Mouse (Mus musculus): Measurements from ENCODE around the gene Sgms2. TPM values are rescaled to one million over a fixed set of nuclear protein-coding genes. Genes with fewer than 3 reads are reported as not detected.

Sgms2 gene
- polyA plus RNA-seq, 1 experiment from 2014 or later = 1.9 TPM

DNA sequence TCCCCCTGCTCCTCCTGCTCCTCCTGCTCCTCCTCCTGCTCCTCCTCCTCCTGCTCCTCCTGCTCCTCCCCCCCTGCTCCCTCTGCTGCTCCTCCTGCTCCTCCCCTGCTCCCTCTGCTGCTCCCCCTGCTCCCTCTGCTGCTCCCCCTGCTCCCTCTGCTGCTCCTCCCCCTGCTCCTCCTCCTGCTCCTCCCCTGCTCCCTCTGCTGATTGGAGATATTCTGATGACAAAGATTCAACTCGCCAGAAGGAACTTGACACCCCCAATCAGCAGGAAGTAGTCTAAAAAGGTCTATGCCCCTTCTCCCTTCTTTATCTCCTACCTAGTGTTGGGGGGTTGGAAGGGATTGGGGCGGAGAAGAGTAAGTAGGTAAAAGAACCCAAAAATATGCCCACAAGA lies 173.0 kb downstream of the Sgms2 start:
- H3K4me1 ChIP-seq = peaks cover 7% of the 10 kb centered on the region; the same call in 1 of the 2 replicates
- 55% methylated on average over 2 of the region's 2 CpGs for WGBS

DNA sequence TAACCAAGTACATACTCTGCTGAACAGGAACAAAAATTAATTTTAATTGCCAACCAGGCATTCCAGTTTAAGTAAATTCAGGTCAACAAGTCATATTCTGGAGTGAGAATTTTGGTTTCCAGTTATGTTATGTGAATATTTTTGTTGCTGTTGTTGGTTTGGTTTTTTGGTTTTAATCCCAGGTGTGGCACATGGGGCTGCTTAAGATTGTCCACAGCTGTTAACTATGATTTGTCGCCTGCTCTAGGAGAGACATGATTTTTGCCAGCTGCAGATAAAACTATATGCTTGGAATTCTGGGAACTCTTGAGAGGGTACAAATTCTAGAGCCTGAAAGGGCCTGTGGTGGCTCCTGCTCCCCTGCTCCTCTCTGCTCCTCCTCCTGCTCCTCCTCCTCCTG lies 174.1 kb downstream of the Sgms2 start:
- no peaks in the 10 kb centered on the region for H3K9me3 ChIP-seq (replicated peaks)
- H3K4me2 ChIP-seq (replicated peaks) = no peak overlapping the region
- H3K27ac ChIP-seq = no peak overlapping the region
- WGBS = 88% methylated on average over 1 of the region's 1 CpGs
- no peak overlapping the region for H3K9ac ChIP-seq
- no peak for ATAC-seq (ENCODE audit: low FRiP score)
- H3K4me1 ChIP-seq = peaks cover 7% of the 10 kb centered on the region; the same call in 1 of the 2 replicates
- H3K4me3 ChIP-seq = no peak overlapping the region
- no peaks in the 10 kb centered on the region for H3K27me3 ChIP-seq
- no peaks in the 10 kb centered on the region for H3K36me3 ChIP-seq

More for the DNA sequence above, 173.0 kb downstream of the Sgms2 start:
- Histone ChIP-seq H3K27ac (no peak overlapping the region), H3K9ac (no peak overlapping the region), H3K9me3 (replicated peaks) (no peaks in the 10 kb centered on the region), H3K36me3 (no peaks in the 10 kb centered on the region), H3K27me3 (no peaks in the 10 kb centered on the region), H3K4me2 (replicated peaks) (no peak overlapping the region), H3K4me3 (no peak overlapping the region)
- no peak for ATAC-seq (ENCODE audit: low FRiP score)

DNA sequence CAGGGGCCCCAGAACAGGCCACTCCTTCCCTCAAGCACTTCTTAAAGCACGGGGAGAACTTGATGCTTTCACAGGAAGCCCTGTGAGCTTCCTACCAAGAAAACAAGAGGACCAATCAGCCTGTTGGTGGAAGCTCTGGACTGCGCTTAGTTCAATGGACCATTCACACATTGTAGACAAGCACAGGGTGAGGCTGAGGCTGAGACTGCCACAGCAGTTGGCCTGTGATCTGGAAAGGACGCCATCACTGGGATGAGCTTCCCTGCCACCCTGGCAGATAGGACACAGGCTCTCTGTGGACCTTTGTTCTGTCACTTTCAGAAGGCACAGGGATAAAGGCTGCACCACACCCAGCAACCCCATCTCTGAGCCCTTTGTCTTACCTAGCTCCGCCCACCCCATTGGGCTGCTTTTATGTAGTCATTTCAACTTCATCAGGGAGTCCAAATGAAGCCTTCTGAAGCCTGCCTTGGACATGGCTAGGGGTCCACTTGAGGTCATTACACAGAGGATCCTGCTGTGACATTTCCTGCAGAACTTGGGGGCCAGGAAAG lies 175.2 kb downstream of the Sgms2 start:
- no peak for ATAC-seq (ENCODE audit: low FRiP score)
- H3K4me2 ChIP-seq (replicated peaks) = no peak overlapping the region
- WGBS = 44% methylated on average over 4 of the region's 4 CpGs
- no peak overlapping the region for H3K4me3 ChIP-seq
- H3K9ac ChIP-seq = no peak overlapping the region
- H3K9me3 ChIP-seq (replicated peaks) = no peaks in the 10 kb centered on the region
- peaks cover 7% of the 10 kb centered on the region; the same call in 1 of the 2 replicates for H3K4me1 ChIP-seq
- H3K27me3 ChIP-seq = no peaks in the 10 kb centered on the region
- H3K27ac ChIP-seq = no peak overlapping the region
- H3K36me3 ChIP-seq = no peaks in the 10 kb centered on the region

DNA sequence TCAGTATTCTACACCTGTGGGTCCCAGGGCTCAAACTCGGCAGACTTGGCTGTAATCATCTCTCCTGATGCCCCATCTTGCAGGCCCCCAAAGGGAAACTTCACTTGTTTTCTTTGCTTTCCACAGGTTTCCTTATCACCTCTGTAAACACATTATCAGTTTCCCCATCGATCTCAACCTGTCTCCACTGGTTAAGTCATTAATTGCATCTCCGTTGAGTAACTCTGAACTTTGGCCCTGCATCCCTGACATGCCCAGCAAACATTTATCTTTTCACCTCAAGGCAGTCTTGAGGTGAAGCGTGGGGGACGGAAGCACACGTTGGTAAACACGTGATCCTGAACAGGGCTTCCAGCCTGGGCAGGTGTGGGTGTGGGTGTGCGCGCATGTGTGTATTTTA lies 178.9 kb downstream of the Sgms2 start:
- peaks cover 7% of the 10 kb centered on the region; the same call in 1 of the 2 replicates for H3K9me3 ChIP-seq (replicated peaks)
- H3K4me1 ChIP-seq = peaks cover 7% of the 10 kb centered on the region; the same call in 1 of the 2 replicates
- 87% methylated on average over 9 of the region's 9 CpGs for WGBS
- ATAC-seq (ENCODE audit: low FRiP score) = no peak
- H3K27ac ChIP-seq = no peak overlapping the region
- no peaks in the 10 kb centered on the region for H3K27me3 ChIP-seq
- H3K4me3 ChIP-seq = no peak overlapping the region
- no peaks in the 10 kb centered on the region for H3K36me3 ChIP-seq
- H3K9ac ChIP-seq = no peak overlapping the region
- H3K4me2 ChIP-seq (replicated peaks) = no peak overlapping the region

DNA sequence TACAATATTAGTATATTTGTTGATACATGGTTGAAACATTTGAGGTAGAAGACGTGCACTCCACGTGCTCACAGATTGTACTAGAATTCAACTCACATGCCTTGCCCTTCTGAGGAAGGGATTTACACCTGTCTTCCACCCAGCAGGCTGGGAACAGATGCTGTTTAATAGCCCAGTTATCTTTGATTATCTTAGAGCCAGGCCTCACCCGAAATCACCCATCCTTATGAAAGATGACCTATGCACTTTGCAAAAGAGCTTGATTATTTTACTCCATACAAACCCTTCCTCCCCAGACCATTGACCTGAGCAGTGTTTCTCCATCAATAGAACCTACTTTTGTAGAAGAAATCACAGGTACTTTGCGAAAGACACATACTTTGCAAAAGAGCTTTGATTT lies 180.6 kb downstream of the Sgms2 start:
- Histone ChIP-seq H3K4me2 (replicated peaks) (no peak overlapping the region), H3K4me1 (peaks cover 2% of the 10 kb centered on the region; the same call in 1 of the 2 replicates), H3K4me3 (no peak overlapping the region), H3K27me3 (no peaks in the 10 kb centered on the region), H3K36me3 (no peaks in the 10 kb centered on the region), H3K9ac (no peak overlapping the region), H3K27ac (no peak overlapping the region), H3K9me3 (replicated peaks) (peaks cover 7% of the 10 kb centered on the region; the same call in 1 of the 2 replicates)
- ATAC-seq (ENCODE audit: low FRiP score) = no peak
- 89% methylated on average over 4 of the region's 4 CpGs for WGBS

DNA sequence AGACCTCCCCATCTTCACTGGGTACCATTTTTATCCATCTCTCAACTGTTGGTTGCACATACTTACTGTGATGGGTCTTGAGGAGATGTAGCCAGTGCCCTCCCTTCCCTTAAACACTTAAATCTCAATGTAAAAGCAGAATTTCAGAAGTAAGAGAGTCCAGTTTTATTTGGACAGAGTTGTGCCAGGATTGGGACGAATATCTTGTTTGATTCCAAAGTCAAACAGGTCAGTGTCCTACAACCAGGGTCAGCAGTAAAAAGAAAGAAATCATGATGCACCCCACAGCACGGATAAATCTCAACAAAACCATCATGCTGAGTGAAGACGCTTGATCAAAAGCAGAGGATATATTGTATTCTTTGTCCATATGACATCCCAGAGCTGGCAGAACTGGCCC lies 183.4 kb downstream of the Sgms2 start:
- H3K27ac ChIP-seq = no peak overlapping the region
- peaks cover 7% of the 10 kb centered on the region; the same call in 1 of the 2 replicates for H3K9me3 ChIP-seq (replicated peaks)
- no peak overlapping the region for H3K9ac ChIP-seq
- no peaks in the 10 kb centered on the region for H3K36me3 ChIP-seq
- ATAC-seq (ENCODE audit: low FRiP score) = no peak
- no peak overlapping the region for H3K4me2 ChIP-seq (replicated peaks)
- H3K4me3 ChIP-seq = no peak overlapping the region
- WGBS = 80% methylated on average over 3 of the region's 3 CpGs
- no peaks in the 10 kb centered on the region for H3K4me1 ChIP-seq
- 0 out of 2 replicates have a peak, but pooled peaks cover 8% of the 10 kb centered on the region for H3K27me3 ChIP-seq

DNA sequence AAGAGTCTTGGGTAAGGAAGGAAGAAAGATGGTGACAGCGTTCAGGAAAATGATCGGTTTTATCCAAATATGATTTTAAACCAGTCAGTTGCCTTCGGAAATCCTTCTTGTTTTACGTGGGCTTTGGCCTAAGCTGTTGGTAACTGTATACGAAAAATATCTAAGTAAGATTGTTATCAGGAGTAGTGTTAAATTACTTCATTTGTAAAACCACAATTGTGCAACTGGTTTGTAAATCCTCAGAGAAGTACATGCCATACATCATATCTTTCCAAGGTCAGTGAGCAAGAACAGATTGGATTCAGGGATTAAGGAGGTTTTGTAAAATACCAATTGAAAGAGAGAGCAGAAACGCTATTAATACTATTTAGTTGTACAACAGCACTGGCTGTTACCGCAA lies 185.0 kb downstream of the Sgms2 start:
- no peak overlapping the region for H3K4me3 ChIP-seq
- peaks cover 4% of the 10 kb centered on the region; the same call in 1 of the 2 replicates for H3K4me1 ChIP-seq
- H3K27me3 ChIP-seq = peaks cover 14% of the 10 kb centered on the region; the same call in 1 of the 2 replicates
- ATAC-seq (ENCODE audit: low FRiP score) = no peak
- H3K9me3 ChIP-seq (replicated peaks) = peaks cover 7% of the 10 kb centered on the region; the same call in 1 of the 2 replicates
- no peak overlapping the region for H3K9ac ChIP-seq
- no peak overlapping the region for H3K27ac ChIP-seq
- H3K4me2 ChIP-seq (replicated peaks) = no peak overlapping the region
- 92% methylated on average over 7 of the region's 7 CpGs for WGBS
- no peaks in the 10 kb centered on the region for H3K36me3 ChIP-seq

DNA sequence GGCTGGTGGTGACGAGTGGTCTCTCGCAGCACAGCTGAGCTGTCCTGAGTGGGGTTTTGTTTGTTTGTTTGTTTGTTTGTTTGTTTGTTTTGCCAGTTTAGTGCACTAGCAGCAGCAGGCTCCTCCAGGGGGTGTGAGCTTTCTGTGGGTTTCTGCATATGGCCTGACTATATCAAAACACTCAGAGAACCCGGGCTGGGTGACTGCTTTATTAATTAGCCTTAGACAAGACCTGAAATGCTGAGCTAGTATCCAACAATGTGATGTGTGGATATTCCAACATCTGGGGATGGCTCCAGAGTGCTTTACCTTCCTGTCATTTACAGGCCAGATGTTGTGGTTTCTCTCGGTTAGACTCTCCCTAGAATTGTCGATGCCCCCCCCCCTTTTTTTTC lies 187.9 kb downstream of the Sgms2 start:
- 24% methylated on average over 5 of the region's 5 CpGs for WGBS
- ATAC-seq (ENCODE audit: low FRiP score) = no peak; the same call in 1 of the 2 replicates
- H3K4me2 ChIP-seq (replicated peaks) = peak overlapping the region; percentile 95
- peak overlapping the region; percentile 73; the same call in 1 of the 2 replicates for H3K27ac ChIP-seq
- H3K9me3 ChIP-seq (replicated peaks) = no peaks in the 10 kb centered on the region
- peaks cover 4% of the 10 kb centered on the region; the same call in 1 of the 2 replicates for H3K4me1 ChIP-seq
- no peaks in the 10 kb centered on the region for H3K36me3 ChIP-seq
- peak overlapping the region; percentile 78 for H3K4me3 ChIP-seq
- H3K9ac ChIP-seq = peak overlapping the region; percentile 45; the same call in 1 of the 2 replicates
- H3K27me3 ChIP-seq = peaks cover 14% of the 10 kb centered on the region; the same call in 1 of the 2 replicates

DNA sequence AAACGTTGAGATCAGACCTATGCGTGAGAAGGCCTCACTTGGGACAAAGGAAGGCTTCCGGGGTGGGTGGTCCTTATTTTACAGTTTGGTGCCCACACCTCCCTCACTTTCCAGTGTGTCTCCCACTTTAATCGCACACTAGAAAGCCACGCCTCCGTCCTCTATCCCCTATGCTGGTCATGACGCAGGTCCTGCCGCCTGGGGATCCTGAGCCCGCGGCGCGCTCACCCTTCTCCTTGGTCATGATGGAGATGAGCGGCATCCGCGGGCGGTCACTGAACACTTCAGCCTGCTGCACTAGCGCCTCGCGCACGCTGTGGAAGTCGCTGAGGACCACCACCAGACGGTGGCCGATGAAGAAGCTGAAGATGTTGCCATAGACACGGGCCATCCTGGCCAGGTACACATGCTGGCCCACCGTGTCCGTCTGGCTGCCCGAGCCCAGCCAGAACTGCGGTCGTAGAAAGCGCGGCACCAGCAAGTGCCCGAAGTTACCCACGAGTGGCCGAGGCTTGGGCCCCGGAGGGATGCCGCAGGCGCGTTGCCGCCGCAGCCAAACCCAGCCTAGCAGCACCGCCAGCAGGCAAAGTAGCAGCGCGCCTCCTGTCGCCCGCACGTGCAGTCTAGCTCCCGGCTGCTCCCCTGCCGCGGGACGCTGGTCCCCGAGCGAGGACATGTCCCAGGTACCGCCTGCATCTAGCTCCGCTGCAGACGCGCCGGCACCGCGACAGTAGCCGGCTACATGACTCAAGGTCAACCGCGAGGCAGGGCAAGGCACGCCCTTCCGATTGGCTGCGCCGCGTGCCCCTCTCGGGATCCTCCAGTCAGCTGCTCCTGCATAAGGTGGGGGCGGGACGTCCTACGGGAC lies 188.5 kb downstream of the Sgms2 start, which contains the start of gene Cyp2u1:
Gene Cyp2u1, minus strand, starts transcription at position 776 of the 868 bp plus-strand sequence.
- WGBS = under 1% methylated on average over 71 of the region's 71 CpGs
- H3K9ac ChIP-seq = peak within 1 kb of the TSS; percentile 67
- ATAC-seq (ENCODE audit: low FRiP score) = peak; percentile 98

DNA sequence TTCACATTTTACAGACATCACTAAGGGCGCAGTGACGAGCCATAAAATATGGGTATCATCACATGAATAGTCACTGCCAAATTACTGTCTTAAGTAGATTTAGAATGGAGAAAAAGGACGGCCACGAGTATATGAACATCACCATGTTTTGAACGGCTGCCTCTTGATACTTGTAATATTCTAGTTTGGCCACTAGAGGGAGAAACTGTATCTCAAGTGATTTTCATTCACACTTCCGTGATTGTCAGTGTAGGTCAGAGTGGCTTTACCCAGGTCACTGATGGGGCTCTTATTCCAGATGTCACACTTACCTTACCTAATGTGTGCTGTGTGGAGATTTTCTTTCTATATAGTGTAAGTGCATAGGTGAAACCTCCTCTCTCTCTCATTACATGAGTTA lies 191.3 kb downstream of the Sgms2 start:
- 10% methylated on average over 6 of the region's 6 CpGs for WGBS
- Histone ChIP-seq H3K9ac (no peak overlapping the region), H3K27ac (no peak overlapping the region), H3K4me2 (replicated peaks) (no peak overlapping the region), H3K4me1 (peaks cover 4% of the 10 kb centered on the region; the same call in 1 of the 2 replicates), H3K9me3 (replicated peaks) (no peaks in the 10 kb centered on the region), H3K27me3 (peaks cover 14% of the 10 kb centered on the region; the same call in 1 of the 2 replicates), H3K4me3 (no peak overlapping the region), H3K36me3 (no peaks in the 10 kb centered on the region)
- no peak for ATAC-seq (ENCODE audit: low FRiP score)

More for the DNA sequence above, 188.5 kb downstream of the Sgms2 start, which contains the start of gene Cyp2u1:
- Histone ChIP-seq H3K36me3 (no peaks in the 10 kb centered on the region), H3K9me3 (replicated peaks) (no peaks in the 10 kb centered on the region), H3K4me1 (peaks cover 4% of the 10 kb centered on the region; the same call in 1 of the 2 replicates), H3K27me3 (peaks cover 14% of the 10 kb centered on the region; the same call in 1 of the 2 replicates), H3K4me2 (replicated peaks) (peak within 1 kb of the TSS; percentile 95), H3K4me3 (peak within 1 kb of the TSS; percentile 78), H3K27ac (peak within 1 kb of the TSS; percentile 73)

DNA sequence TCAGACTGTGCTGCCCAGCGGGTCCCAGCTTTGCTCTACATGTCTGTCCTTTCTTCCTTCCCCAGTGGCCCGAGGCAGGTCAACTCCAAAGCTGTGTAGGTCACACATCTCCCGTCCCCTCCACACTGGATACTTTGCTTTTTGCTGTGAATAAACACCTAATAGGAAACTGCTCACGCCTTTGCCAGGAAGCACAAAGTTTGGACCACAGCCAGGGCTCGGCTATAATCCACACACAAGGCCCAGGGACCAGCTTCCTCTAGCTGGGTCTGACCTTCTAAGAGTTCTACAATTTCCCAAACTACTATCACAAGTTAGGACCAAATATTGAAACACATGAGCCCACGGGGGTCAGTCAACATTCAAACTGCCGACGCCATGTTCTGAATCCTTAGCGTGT lies 192.1 kb downstream of the Sgms2 start:
- H3K4me3 ChIP-seq = no peak overlapping the region
- no peaks in the 10 kb centered on the region for H3K36me3 ChIP-seq
- no peak overlapping the region for H3K4me2 ChIP-seq (replicated peaks)
- no peak for ATAC-seq (ENCODE audit: low FRiP score)
- WGBS = 82% methylated on average over 9 of the region's 9 CpGs
- peaks cover 11% of the 10 kb centered on the region; the same call in 1 of the 2 replicates for H3K27me3 ChIP-seq
- H3K9me3 ChIP-seq (replicated peaks) = no peaks in the 10 kb centered on the region
- H3K4me1 ChIP-seq = peaks cover 4% of the 10 kb centered on the region; the same call in 1 of the 2 replicates
- no peak overlapping the region for H3K9ac ChIP-seq
- no peak overlapping the region for H3K27ac ChIP-seq

DNA sequence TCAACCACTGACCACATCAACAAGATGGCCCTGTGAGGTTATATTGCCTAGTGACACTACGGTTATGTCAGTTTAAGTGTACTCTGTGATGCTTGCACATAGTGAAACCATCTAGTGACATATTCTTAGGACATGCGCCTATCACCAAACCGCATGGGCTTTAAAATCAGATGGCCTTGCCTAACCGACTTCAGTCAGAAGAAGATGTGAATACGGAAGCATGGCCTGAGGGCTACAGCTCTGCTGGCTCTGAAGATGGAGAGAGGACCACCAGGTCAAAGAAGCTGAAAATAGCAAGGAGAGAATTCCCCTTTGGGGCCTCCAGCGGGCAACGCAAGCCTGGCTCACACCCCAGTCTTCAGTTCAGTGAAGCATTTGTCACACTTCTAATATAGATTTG lies 194.3 kb downstream of the Sgms2 start:
- Histone ChIP-seq H3K4me1 (peaks cover under 1% of the 10 kb centered on the region; the same call in 1 of the 2 replicates), H3K27ac (no peak overlapping the region), H3K9me3 (replicated peaks) (0 out of 2 replicates have a peak, but pooled peaks cover under 1% of the 10 kb centered on the region), H3K4me3 (no peak overlapping the region), H3K4me2 (replicated peaks) (no peak overlapping the region), H3K27me3 (peaks cover 7% of the 10 kb centered on the region; the same call in 1 of the 2 replicates), H3K36me3 (no peaks in the 10 kb centered on the region), H3K9ac (no peak overlapping the region)
- no peak for ATAC-seq (ENCODE audit: low FRiP score)
- WGBS = 96% methylated on average over 7 of the region's 7 CpGs

All from hindbrain, embryonic 12.5 days (tissue).